Mouse (Mus musculus) thymus, postnatal 0 days (tissue): ENCODE data around the gene Thra. TPM values are rescaled to one million over a fixed set of nuclear protein-coding genes. Genes with fewer than 3 reads are reported as not detected.
A peak's percentile ranks its signal among the peaks of the same experiment; 100 is the strongest.

Source experiments
- DNase-seq: peaks from one replicate; pipeline ENCODE4 v3.0.0-alpha.2; 2015; ENCODE audit warnings: low spot score
- polyA plus RNA-seq: library from polyadenylated mRNA; unstranded; fragments of >200 nt; fragmentation: Nextera tagmentation; extraction: Ambion mirVana; gene quantifications from 2 replicates; pipeline ENCODE4 v1.2.1, GENCODE M21; 2015

The Thra gene
- polyA plus RNA-seq, 1 experiment from 2014 or later, result 9.1 TPM

GRCm38 (mm10) chr11:98744456-98745019 is 4.1 kb downstream of the Thra start:
- no peak for DNase-seq

- no peak for DNase-seq
These were observed 5.8 kb downstream of the Thra start for GRCm38 (mm10) chr11:98745932-98746853.

DNA sequence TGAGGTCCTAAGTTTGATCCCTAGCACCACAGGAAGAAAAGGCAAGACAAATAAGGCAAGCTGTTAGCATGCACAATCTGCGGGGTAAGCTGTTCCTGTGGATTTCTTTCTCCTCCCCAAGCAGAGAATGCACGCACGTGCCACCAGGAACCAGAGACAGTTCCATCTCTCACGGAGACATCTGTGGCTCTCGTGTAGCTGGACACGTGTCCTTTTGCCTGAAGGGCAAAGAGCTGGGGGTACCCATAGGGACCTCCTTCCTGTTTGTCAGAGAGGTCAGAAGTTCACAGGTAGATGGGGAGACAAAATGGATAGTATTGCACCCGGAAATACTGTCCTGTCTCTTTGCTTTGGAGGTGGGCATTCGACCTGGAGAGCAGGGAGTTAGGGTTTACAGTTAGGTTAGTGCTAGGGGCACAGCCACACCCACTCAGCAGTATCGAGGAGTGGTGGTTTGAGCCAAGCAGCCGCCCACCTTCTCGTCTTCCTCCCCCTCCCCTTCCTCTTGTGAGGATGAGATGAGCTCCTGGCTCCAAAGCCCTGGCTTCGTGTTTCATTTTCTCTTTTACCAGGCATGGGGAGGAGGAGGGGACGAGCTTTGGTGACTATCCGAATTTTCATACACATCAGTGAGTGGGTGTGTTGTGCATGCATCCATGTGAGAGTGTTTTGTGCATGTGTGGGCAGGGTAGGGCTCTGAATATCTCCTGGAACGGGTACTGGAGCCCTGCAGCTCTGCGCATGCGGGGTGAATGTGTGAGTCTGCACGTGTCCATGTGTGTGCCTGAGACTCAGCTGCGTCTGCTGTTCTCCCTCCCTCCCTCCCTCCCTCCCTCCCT is 6.6 kb downstream of the Thra start:
- peak; percentile 87 for DNase-seq

- DNase-seq, result peak; percentile 57
These were observed 7.5 kb downstream of the Thra start for GRCm38 (mm10) chr11:98747804-98748505.

- DNase-seq, result no peak
These were observed 8.3 kb downstream of the Thra start for GRCm38 (mm10) chr11:98748506-98749416.

- no peak for DNase-seq
These were observed 9.3 kb downstream of the Thra start for GRCm38 (mm10) chr11:98749716-98750115.

GRCm38 (mm10) chr11:98750351-98751201 is 10.1 kb downstream of the Thra start:
- no peak for DNase-seq

GRCm38 (mm10) chr11:98751221-98751782 is 10.9 kb downstream of the Thra start:
- DNase-seq, result no peak

DNA sequence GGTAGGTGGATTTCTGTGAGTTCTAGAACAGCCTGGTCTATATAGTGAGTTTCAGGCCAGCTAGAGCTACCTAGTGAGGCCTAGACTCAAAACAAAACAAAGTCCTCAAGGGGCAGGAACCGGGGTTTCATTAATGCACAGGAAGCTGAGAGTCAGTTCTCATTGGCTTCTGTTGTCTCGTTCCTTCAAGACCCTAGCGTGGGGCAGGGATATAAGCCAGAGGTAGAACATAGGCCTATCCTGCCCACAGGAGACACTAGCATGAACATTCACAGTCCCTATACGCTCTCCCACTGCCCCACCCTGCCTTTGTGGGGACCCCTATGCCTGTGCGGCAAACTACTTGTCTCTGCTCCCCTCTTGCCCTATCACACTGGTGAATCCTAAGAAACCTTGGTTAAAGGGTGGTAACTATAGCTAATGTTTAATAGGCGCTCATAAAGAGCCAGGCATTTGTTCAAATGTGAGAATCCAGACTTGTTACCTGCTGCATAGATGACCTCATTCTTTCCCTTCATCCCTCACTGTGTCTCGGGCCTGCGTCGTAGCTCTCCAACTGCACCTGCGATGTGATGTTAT is 12.2 kb downstream of the Thra start:
- no peak for DNase-seq

DNA sequence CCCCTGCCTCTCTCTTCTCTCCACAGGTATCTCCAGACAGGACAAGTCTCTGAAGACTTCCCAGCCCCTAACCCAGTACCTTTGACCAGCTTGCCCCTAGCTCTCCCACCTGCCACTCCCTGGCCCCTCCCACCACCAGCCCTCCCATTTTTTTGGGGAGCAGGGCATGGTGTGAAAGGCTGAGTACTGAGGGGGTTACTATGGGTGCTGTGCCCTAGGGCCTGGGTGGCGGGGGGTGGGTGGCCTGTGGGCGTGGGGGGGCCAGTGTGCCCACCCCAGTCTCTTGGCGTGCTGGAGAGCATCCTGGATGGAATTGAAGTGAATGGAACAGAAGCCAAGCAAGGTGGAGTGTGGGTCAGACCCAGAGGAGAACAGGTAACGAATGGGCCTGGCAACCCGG is 12.8 kb downstream of the Thra start:
- no peak for DNase-seq

DNA sequence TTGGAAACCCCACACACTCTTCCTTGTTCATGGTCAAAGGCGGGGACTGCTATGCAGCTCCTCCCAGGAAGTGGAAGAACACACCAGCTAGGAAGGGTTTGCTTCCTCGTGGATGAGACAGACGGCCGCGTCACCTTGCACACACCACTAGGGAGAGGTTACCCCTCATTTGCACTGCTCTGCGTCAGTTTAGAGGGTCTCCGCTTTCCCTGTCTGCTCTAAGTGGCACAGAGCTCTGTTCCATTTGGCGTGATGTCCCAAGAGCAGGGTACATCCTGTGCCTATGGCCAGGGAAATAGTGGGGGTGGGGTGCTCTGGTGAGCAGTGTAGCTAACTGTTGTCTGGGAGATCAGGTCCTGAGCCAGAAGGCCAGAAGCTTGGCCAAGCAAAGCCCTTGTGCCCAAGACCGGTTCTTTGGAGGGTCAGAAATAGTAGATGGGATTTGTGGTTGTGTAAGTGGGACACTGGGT is 13.7 kb downstream of the Thra start:
- DNase-seq, result peak; percentile 4

- DNase-seq, result peak; percentile 83
These were observed 14.3 kb downstream of the Thra start for GRCm38 (mm10) chr11:98754621-98755181.

DNA sequence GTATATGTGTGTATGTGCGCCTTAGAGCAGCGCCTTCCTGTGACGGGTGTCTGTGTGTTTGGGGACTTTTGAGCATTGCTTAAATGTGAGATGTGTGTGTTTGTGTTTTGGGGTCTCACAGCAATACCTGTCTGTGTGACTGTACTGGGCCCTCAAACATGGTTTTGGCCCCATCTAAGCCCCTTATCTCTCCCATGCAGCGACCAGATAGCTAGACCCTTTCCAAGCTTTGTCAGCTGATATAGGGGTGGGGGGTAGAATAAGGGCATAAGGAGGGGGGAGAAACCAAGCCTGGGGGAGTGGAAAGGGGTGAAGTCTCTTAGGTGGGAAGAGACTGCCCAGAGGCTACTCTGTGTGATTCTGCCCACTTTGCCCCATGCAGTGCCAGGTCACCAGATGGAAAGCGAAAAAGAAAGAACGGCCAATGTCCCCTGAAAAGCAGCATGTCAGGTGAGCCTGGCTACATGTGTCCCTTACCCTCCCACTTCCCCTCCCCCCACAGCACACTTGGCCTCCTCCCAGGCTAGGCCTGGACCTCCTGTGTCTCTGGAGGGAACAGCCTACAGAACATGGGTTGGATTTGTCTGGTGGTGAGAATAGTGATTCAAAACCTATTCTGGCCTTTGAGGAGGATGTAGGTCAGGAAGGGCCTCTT is 15.4 kb downstream of the Thra start:
- no peak for DNase-seq

DNA sequence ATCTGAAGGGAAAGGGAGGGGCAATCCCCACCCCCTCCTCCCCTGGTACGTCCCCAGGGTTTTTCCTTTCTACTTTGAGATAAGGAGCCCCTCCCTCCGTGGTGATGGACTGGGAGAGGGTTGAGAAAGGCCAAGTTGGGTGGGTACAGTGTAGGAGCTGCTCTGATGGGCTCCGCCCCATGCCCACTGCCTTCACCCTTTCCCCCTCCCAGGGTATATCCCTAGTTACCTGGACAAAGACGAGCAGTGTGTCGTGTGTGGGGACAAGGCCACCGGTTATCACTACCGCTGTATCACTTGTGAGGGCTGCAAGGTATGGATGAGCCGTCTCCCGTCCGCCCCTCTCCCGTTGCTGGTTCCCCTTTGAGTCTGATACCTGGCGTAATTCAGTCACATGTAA is 16.3 kb downstream of the Thra start:
- no peak for DNase-seq

- no peak for DNase-seq
These were observed 21.5 kb downstream of the Thra start for GRCm38 (mm10) chr11:98761939-98762338.

- DNase-seq, result peak; percentile 13
These were observed 22.5 kb downstream of the Thra start for GRCm38 (mm10) chr11:98762756-98763501.

DNA sequence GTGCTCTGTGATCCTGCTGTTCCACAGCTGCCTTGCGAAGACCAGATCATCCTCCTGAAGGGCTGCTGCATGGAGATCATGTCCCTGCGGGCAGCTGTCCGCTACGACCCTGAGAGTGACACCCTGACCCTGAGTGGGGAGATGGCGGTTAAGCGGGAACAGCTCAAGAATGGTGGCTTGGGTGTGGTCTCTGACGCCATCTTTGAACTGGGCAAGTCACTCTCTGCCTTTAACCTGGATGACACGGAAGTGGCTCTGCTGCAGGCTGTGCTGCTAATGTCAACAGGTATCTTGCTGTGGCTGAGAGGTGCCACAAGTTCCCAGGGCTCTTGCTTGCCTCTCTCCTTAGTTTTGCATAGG is 23.0 kb downstream of the Thra start:
- DNase-seq, result no peak
